Mouse (Mus musculus): ENCODE data around the gene Agbl1. TPM values are rescaled to one million over a fixed set of nuclear protein-coding genes. Genes with fewer than 3 reads are reported as not detected.
A peak's percentile ranks its signal among the peaks of the same experiment; 100 is the strongest.

The Agbl1 gene
- total RNA-seq, 1 experiment from 2014 or later: 0.10 TPM

GRCm38 (mm10) chr7:76354510-76354909, 124.8 kb downstream of the Agbl1 start:
- ATAC-seq (replicated peaks in 1 of 2; ENCODE audit: insufficient read depth in 1 of 2, low FRiP score in 2 of 2, low TSS enrichment in 1 of 2, low read depth in 1 of 2, poor library complexity in 2 of 2, severe bottlenecking in 2 of 2): peak; percentile 59 to 74; a peak in 3 of 4 replicates

GRCm38 (mm10) chr7:76371269-76371668, 141.6 kb downstream of the Agbl1 start:
- ATAC-seq (replicated peaks in 1 of 2; ENCODE audit: insufficient read depth in 1 of 2, low FRiP score in 2 of 2, low TSS enrichment in 1 of 2, low read depth in 1 of 2, poor library complexity in 2 of 2, severe bottlenecking in 2 of 2): no peak

- ATAC-seq (replicated peaks in 1 of 2; ENCODE audit: insufficient read depth in 1 of 2, low FRiP score in 2 of 2, low TSS enrichment in 1 of 2, low read depth in 1 of 2, poor library complexity in 2 of 2, severe bottlenecking in 2 of 2): no peak
Observed at GRCm38 (mm10) chr7:76379493-76379892, 149.8 kb downstream of the Agbl1 start.

GRCm38 (mm10) chr7:76381986-76382385, 152.3 kb downstream of the Agbl1 start:
- ATAC-seq (replicated peaks in 1 of 2; ENCODE audit: insufficient read depth in 1 of 2, low FRiP score in 2 of 2, low TSS enrichment in 1 of 2, low read depth in 1 of 2, poor library complexity in 2 of 2, severe bottlenecking in 2 of 2): no peak

- no peak for ATAC-seq (replicated peaks in 1 of 2; ENCODE audit: insufficient read depth in 1 of 2, low FRiP score in 2 of 2, low TSS enrichment in 1 of 2, low read depth in 1 of 2, poor library complexity in 2 of 2, severe bottlenecking in 2 of 2)
Observed at GRCm38 (mm10) chr7:76389240-76389639, 159.6 kb downstream of the Agbl1 start.

- peak; percentile 22 to 32; a peak in 2 of 4 replicates for ATAC-seq (replicated peaks in 1 of 2; ENCODE audit: insufficient read depth in 1 of 2, low FRiP score in 2 of 2, low TSS enrichment in 1 of 2, low read depth in 1 of 2, poor library complexity in 2 of 2, severe bottlenecking in 2 of 2)
Observed at GRCm38 (mm10) chr7:76392296-76392940, 162.7 kb downstream of the Agbl1 start.

- peak; percentile 90 to 91 for ATAC-seq (replicated peaks in 1 of 2; ENCODE audit: insufficient read depth in 1 of 2, low FRiP score in 2 of 2, low TSS enrichment in 1 of 2, low read depth in 1 of 2, poor library complexity in 2 of 2, severe bottlenecking in 2 of 2)
Observed at GRCm38 (mm10) chr7:76392941-76393817, 163.5 kb downstream of the Agbl1 start.

GRCm38 (mm10) chr7:76407930-76408557, 178.4 kb downstream of the Agbl1 start:
- peak; percentile 67; a peak in 3 of 4 replicates for ATAC-seq (replicated peaks in 1 of 2; ENCODE audit: insufficient read depth in 1 of 2, low FRiP score in 2 of 2, low TSS enrichment in 1 of 2, low read depth in 1 of 2, poor library complexity in 2 of 2, severe bottlenecking in 2 of 2)

- no peak for ATAC-seq (replicated peaks in 1 of 2; ENCODE audit: insufficient read depth in 1 of 2, low FRiP score in 2 of 2, low TSS enrichment in 1 of 2, low read depth in 1 of 2, poor library complexity in 2 of 2, severe bottlenecking in 2 of 2)
Observed at GRCm38 (mm10) chr7:76409020-76409419, 179.3 kb downstream of the Agbl1 start.

GRCm38 (mm10) chr7:76410403-76411180, 180.9 kb downstream of the Agbl1 start:
- ATAC-seq (replicated peaks in 1 of 2; ENCODE audit: insufficient read depth in 1 of 2, low FRiP score in 2 of 2, low TSS enrichment in 1 of 2, low read depth in 1 of 2, poor library complexity in 2 of 2, severe bottlenecking in 2 of 2): no peak

- peak; percentile 32 to 59; a peak in 2 of 4 replicates for ATAC-seq (replicated peaks in 1 of 2; ENCODE audit: insufficient read depth in 1 of 2, low FRiP score in 2 of 2, low TSS enrichment in 1 of 2, low read depth in 1 of 2, poor library complexity in 2 of 2, severe bottlenecking in 2 of 2)
Observed at GRCm38 (mm10) chr7:76411933-76412587, 182.4 kb downstream of the Agbl1 start.

- no peak for ATAC-seq (replicated peaks in 1 of 2; ENCODE audit: insufficient read depth in 1 of 2, low FRiP score in 2 of 2, low TSS enrichment in 1 of 2, low read depth in 1 of 2, poor library complexity in 2 of 2, severe bottlenecking in 2 of 2)
Observed at GRCm38 (mm10) chr7:76416084-76416597, 186.5 kb downstream of the Agbl1 start.

GRCm38 (mm10) chr7:76438581-76438980, 208.9 kb downstream of the Agbl1 start:
- ATAC-seq (replicated peaks in 1 of 2; ENCODE audit: insufficient read depth in 1 of 2, low FRiP score in 2 of 2, low TSS enrichment in 1 of 2, low read depth in 1 of 2, poor library complexity in 2 of 2, severe bottlenecking in 2 of 2): no peak

- no peak for ATAC-seq (replicated peaks in 1 of 2; ENCODE audit: insufficient read depth in 1 of 2, low FRiP score in 2 of 2, low TSS enrichment in 1 of 2, low read depth in 1 of 2, poor library complexity in 2 of 2, severe bottlenecking in 2 of 2)
Observed at GRCm38 (mm10) chr7:76438988-76439387, 209.3 kb downstream of the Agbl1 start.

GRCm38 (mm10) chr7:76462361-76463001, 232.8 kb downstream of the Agbl1 start:
- peak; percentile 48 to 72; a peak in 3 of 4 replicates for ATAC-seq (replicated peaks in 1 of 2; ENCODE audit: insufficient read depth in 1 of 2, low FRiP score in 2 of 2, low TSS enrichment in 1 of 2, low read depth in 1 of 2, poor library complexity in 2 of 2, severe bottlenecking in 2 of 2)

GRCm38 (mm10) chr7:76466427-76466826, 236.7 kb downstream of the Agbl1 start:
- no peak for ATAC-seq (replicated peaks in 1 of 2; ENCODE audit: insufficient read depth in 1 of 2, low FRiP score in 2 of 2, low TSS enrichment in 1 of 2, low read depth in 1 of 2, poor library complexity in 2 of 2, severe bottlenecking in 2 of 2)

Data from hematopoietic stem cell, adult 5-6 weeks (primary cell).